Mouse (Mus musculus) intestine, embryonic 14.5 days (tissue): ENCODE measurements around the gene Pyy. TPM values are rescaled to one million over a fixed set of nuclear protein-coding genes. Genes with fewer than 3 reads are reported as not detected.

Source experiments
- ATAC-seq: fragments of 200-750 bp; cut with Nextera tagmentation; replicated peaks from 2 replicates; pipeline ENCODE4 v1.8.0; 2017; ENCODE audit warnings: low read depth, moderate number of reproducible peaks, moderate TSS enrichment, moderate library complexity; ENCODE audit not compliant: low FRiP score, low TSS enrichment
- DNase-seq: peaks from one replicate; pipeline ENCODE4 v3.0.0-alpha.2; 2018; ENCODE audit warnings: low spot score
- H3K27ac ChIP-seq: fragments of 300-500 bp; sonication (generic); 2 replicates; pipeline ENCODE4 v1.5.1; 2014; ENCODE audit warnings: low read depth, mild to moderate bottlenecking, control low read depth
- H3K27me3 ChIP-seq: fragments of 300-500 bp; sonication (generic); replicated peaks from 2 replicates; pipeline ENCODE4 v1.6.1; 2014; ENCODE audit warnings: low read length, control low read depth; ENCODE audit not compliant: control insufficient read depth, insufficient read depth
- H3K36me3 ChIP-seq: fragments of 300-500 bp; sonication (generic); 2 replicates; pipeline ENCODE4 v1.6.1; 2014; ENCODE audit warnings: low read length, control low read depth; ENCODE audit not compliant: control insufficient read depth, insufficient read depth
- H3K4me1 ChIP-seq: fragments of 300-500 bp; sonication (generic); replicated peaks from 2 replicates; pipeline ENCODE4 v1.6.1; 2014; ENCODE audit warnings: low read length, control low read depth, mixed read lengths; ENCODE audit not compliant: control insufficient read depth, insufficient read depth
- H3K4me2 ChIP-seq: fragments of 300-500 bp; sonication (generic); 2 replicates; pipeline ENCODE4 v1.6.1; 2014; ENCODE audit warnings: low read length
- H3K4me3 ChIP-seq: fragments of 300-500 bp; sonication (generic); 2 replicates; pipeline ENCODE4 v1.5.1; 2014; ENCODE audit warnings: low read depth, low read length, control low read depth, mixed read lengths
- H3K9ac ChIP-seq: fragments of 300-500 bp; sonication (generic); 2 replicates; pipeline ENCODE4 v1.6.1; 2014; ENCODE audit warnings: mild to moderate bottlenecking, low read length
- H3K9me3 ChIP-seq: fragments of 300-500 bp; sonication (generic); 2 replicates; pipeline ENCODE4 v1.6.1; 2016; ENCODE audit warnings: low read length, control low read depth; ENCODE audit not compliant: control insufficient read depth
- WGBS: fragments of 180-500 bp; shearing (Covaris S2); extraction: QIAGEN DNeasy Blood & Tissue Kit; methylation state at CpG from one replicate; pipeline ENCODE4 v1.1.7; 2014; 5-methylcytosine and 5-hydroxymethylcytosine counted together
- polyA plus RNA-seq: library from polyadenylated mRNA; unstranded; fragments of >200 nt; fragmentation: Nextera tagmentation; extraction: Ambion mirVana; gene quantifications from 2 replicates; pipeline ENCODE4 v1.2.1, GENCODE M21; 2014

The Pyy gene
- polyA plus RNA-seq, 1 experiment from 2014 or later: 41.5 TPM

- no peak for DNase-seq
- no peak for ATAC-seq
Observed at GRCm38 (mm10) chr11:102106911-102107310, 721 bp downstream of the Pyy start.

GRCm38 (mm10) chr11:102102485-102103258 is 5.0 kb downstream of the Pyy start:
- H3K27me3 ChIP-seq: peaks cover 43% of the 10 kb centered on the region
- ATAC-seq (no peak), DNase-seq (peak; percentile 86)
- H3K9ac ChIP-seq: no peak overlapping the region
- no peaks in the 10 kb centered on the region for H3K9me3 ChIP-seq
- no peaks in the 10 kb centered on the region for H3K36me3 ChIP-seq
- H3K4me1 ChIP-seq: peaks cover 9% of the 10 kb centered on the region; the same call in 1 of the 2 replicates
- H3K4me3 ChIP-seq: no peak overlapping the region
- no peak overlapping the region for H3K27ac ChIP-seq
- 20% methylated on average over 17 of the region's 17 CpGs for WGBS
- no peak overlapping the region for H3K4me2 ChIP-seq

More at GRCm38 (mm10) chr11:102106911-102107310, 721 bp downstream of the Pyy start:
- 5% methylated on average over 21 of the region's 21 CpGs for WGBS
- H3K36me3 ChIP-seq: no peaks in the 10 kb centered on the region
- no peak overlapping the region for H3K4me3 ChIP-seq
- no peaks in the 10 kb centered on the region for H3K9me3 ChIP-seq
- peak overlapping the region; percentile 6; the same call in 1 of the 2 replicates for H3K4me2 ChIP-seq
- H3K27ac ChIP-seq: no peak overlapping the region
- H3K4me1 ChIP-seq: peaks cover 9% of the 10 kb centered on the region; the same call in 1 of the 2 replicates
- H3K27me3 ChIP-seq: peaks cover 59% of the 10 kb centered on the region
- H3K9ac ChIP-seq: no peak overlapping the region

- DNase-seq: no peak
- no peak for ATAC-seq
- Histone ChIP-seq H3K27me3 (peaks cover 28% of the 10 kb centered on the region), H3K36me3 (no peaks in the 10 kb centered on the region), H3K4me1 (peaks cover 16% of the 10 kb centered on the region; the same call in 1 of the 2 replicates), H3K9me3 (no peaks in the 10 kb centered on the region), H3K27ac (no peak within 1 kb of the TSS), H3K4me2 (no peak within 1 kb of the TSS), H3K4me3 (no peak within 1 kb of the TSS), H3K9ac (no peak within 1 kb of the TSS)
- 79% methylated on average over 4 of the region's 4 CpGs for WGBS
Observed at GRCm38 (mm10) chr11:102101219-102101618, 6.4 kb downstream of the Pyy start, which contains the start of gene Ppy. Ppy (minus strand) TSS chr11:102101319.

GRCm38 (mm10) chr11:102096887-102097391 is 10.7 kb downstream of the Pyy start:
- peak; percentile 90 for ATAC-seq
- no peak overlapping the region for H3K27ac ChIP-seq
- H3K4me2 ChIP-seq: peak overlapping the region; percentile 49
- WGBS: 2% methylated on average over 18 of the region's 18 CpGs
- DNase-seq: peak; percentile 87
- H3K9me3 ChIP-seq: no peaks in the 10 kb centered on the region
- peak overlapping the region; percentile 22; the same call in 1 of the 2 replicates for H3K4me3 ChIP-seq
- no peaks in the 10 kb centered on the region for H3K27me3 ChIP-seq
- peaks cover 12% of the 10 kb centered on the region; the same call in 1 of the 2 replicates for H3K4me1 ChIP-seq
- H3K9ac ChIP-seq: no peak overlapping the region
- H3K36me3 ChIP-seq: no peaks in the 10 kb centered on the region

- H3K9me3 ChIP-seq: no peaks in the 10 kb centered on the region
- 0 out of 2 replicates have a peak overlapping the region, but pooled peaks have one; percentile 10 for H3K4me3 ChIP-seq
- peak overlapping the region; percentile 49 for H3K4me2 ChIP-seq
- no peaks in the 10 kb centered on the region for H3K27me3 ChIP-seq
- ATAC-seq (no peak), DNase-seq (no peak)
- H3K9ac ChIP-seq: no peak overlapping the region
- whole genome bisulfite sequencing: 67% methylated on average over 5 of the region's 5 CpGs
- H3K36me3 ChIP-seq: no peaks in the 10 kb centered on the region
- H3K27ac ChIP-seq: no peak overlapping the region
- H3K4me1 ChIP-seq: peaks cover 12% of the 10 kb centered on the region; the same call in 1 of the 2 replicates
Observed at GRCm38 (mm10) chr11:102096446-102096845, 11.2 kb downstream of the Pyy start.

GRCm38 (mm10) chr11:102095676-102096075 is 12.0 kb downstream of the Pyy start:
- Histone ChIP-seq H3K27ac (no peak overlapping the region), H3K27me3 (no peaks in the 10 kb centered on the region), H3K9ac (no peak overlapping the region), H3K4me2 (no peak overlapping the region), H3K4me3 (no peak overlapping the region), H3K9me3 (no peaks in the 10 kb centered on the region), H3K36me3 (no peaks in the 10 kb centered on the region), H3K4me1 (peaks cover 12% of the 10 kb centered on the region; the same call in 1 of the 2 replicates)
- ATAC-seq (no peak), DNase-seq (no peak)
- 79% methylated on average over 3 of the region's 3 CpGs for whole genome bisulfite sequencing

- H3K27me3 ChIP-seq: no peaks in the 10 kb centered on the region
- H3K4me1 ChIP-seq: peaks cover 11% of the 10 kb centered on the region
- ATAC-seq (peak; percentile 36), DNase-seq (peak; percentile 91)
- H3K4me3 ChIP-seq: peak overlapping the region; percentile 63
- peak overlapping the region; percentile 77 for H3K27ac ChIP-seq
- 1% methylated on average over 20 of the region's 20 CpGs for WGBS
- H3K36me3 ChIP-seq: no peaks in the 10 kb centered on the region
- peak overlapping the region; percentile 93 for H3K4me2 ChIP-seq
- no peaks in the 10 kb centered on the region for H3K9me3 ChIP-seq
- H3K9ac ChIP-seq: peak overlapping the region; percentile 49
Observed at GRCm38 (mm10) chr11:102089088-102089808, 18.4 kb downstream of the Pyy start.
